Mouse (Mus musculus) bone marrow, adult 2 months (tissue): Measurements from ENCODE around the gene Hdac8.

ENCODE experiments used
- CTCF ChIP-seq: fragments of 200-500 bp; IDR thresholded peaks from 2 replicates; pipeline ENCODE4 v1.5.1; 2011; ENCODE audit warnings: low read length, control low read depth; ENCODE audit not compliant: control insufficient read depth, insufficient read depth
- POLR2A ChIP-seq: fragments of 200-500 bp; IDR thresholded peaks from 2 replicates; pipeline ENCODE4 v1.6.1; 2011; ENCODE audit warnings: low read depth, mild to moderate bottlenecking, control low read depth, low read length, borderline replicate concordance; ENCODE audit not compliant: control insufficient read depth

DNA sequence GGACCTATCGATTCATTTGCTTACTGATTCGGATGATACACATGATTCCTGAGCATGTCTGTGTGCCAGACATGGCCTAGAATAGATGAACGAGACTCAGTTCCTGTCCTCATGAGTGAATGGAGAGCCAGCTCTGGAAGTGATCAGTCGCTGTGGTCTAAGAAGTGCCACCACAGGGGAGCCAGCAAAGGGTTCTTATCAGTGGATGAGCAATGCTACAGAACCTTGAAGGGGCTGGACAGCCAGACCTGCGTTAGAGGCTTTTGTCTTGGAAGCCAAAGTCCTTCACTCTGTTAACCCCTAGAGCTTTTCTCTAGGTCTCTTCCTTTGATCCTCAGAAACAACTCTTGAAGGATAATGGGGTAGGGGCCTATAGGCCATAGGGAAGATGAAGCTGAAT, 186.4 kb downstream of the Hdac8 start:
- TF ChIP-seq POLR2A: no peak
- TF ChIP-seq CTCF: no peak
